Mouse (Mus musculus) liver, embryonic 12.5 days (tissue): ENCODE results near the gene Mpped2. TPM values are rescaled to one million over a fixed set of nuclear protein-coding genes. Genes with fewer than 3 reads are reported as not detected.

Experiments used
- ATAC-seq: fragments of 200-750 bp; cut with Nextera tagmentation; 2 replicates; pipeline ENCODE4 v1.8.0; 2017; ENCODE audit warnings: moderate number of reproducible peaks, mild to moderate bottlenecking, moderate library complexity
- H3K27ac ChIP-seq: fragments of 300-500 bp; sonication (generic); 2 replicates; pipeline ENCODE4 v1.5.1; 2016; ENCODE audit warnings: mild to moderate bottlenecking
- H3K27me3 ChIP-seq: fragments of 300-500 bp; sonication (generic); replicated peaks from 2 replicates; pipeline ENCODE4 v1.6.1; 2016; ENCODE audit warnings: mild to moderate bottlenecking, moderate library complexity
- H3K36me3 ChIP-seq: fragments of 300-500 bp; sonication (generic); 2 replicates; pipeline ENCODE4 v1.6.1; 2016; ENCODE audit warnings: mild to moderate bottlenecking, moderate library complexity
- H3K4me1 ChIP-seq: fragments of 300-500 bp; sonication (generic); 2 replicates; pipeline ENCODE4 v1.6.1; 2016
- H3K4me2 ChIP-seq: fragments of 300-500 bp; sonication (generic); 2 replicates; pipeline ENCODE4 v1.6.1; 2016; ENCODE audit warnings: mild to moderate bottlenecking, moderate library complexity
- H3K4me3 ChIP-seq: fragments of 300-500 bp; sonication (generic); 2 replicates; pipeline ENCODE4 v1.5.1; 2016; ENCODE audit warnings: mild to moderate bottlenecking, moderate library complexity
- H3K9ac ChIP-seq: fragments of 300-500 bp; sonication (generic); 2 replicates; pipeline ENCODE4 v1.6.1; 2016; ENCODE audit warnings: mild to moderate bottlenecking, moderate library complexity
- H3K9me3 ChIP-seq: fragments of 300-500 bp; sonication (generic); replicated peaks from 2 replicates; pipeline ENCODE4 v1.6.1; 2016; ENCODE audit warnings: mild to moderate bottlenecking, moderate library complexity
- WGBS: fragments of 180-500 bp; shearing (Covaris S2); methylation state at CpG from one replicate; pipeline ENCODE4 v1.1.7; 2016; ENCODE audit not compliant: insufficient replicate concordance; 5-methylcytosine and 5-hydroxymethylcytosine counted together
- polyA plus RNA-seq: library from polyadenylated mRNA; unstranded; fragments of >200 nt; fragmentation: Nextera tagmentation; extraction: Ambion mirVana; gene quantifications from 2 replicates; pipeline ENCODE4 v1.2.1, GENCODE M21; 2016

Mpped2 gene
- polyA plus RNA-seq, 1 experiment from 2014 or later: 5.3 TPM

- Histone ChIP-seq H3K9ac (no peak overlapping the region), H3K4me3 (no peak overlapping the region), H3K9me3 (no peaks in the 10 kb centered on the region), H3K27ac (no peak overlapping the region), H3K27me3 (no peaks in the 10 kb centered on the region), H3K4me1 (peaks cover 4% of the 10 kb centered on the region; the same call in 1 of the 2 replicates), H3K4me2 (no peak overlapping the region), H3K36me3 (no peaks in the 10 kb centered on the region)
- WGBS: 74% methylated on average over 4 of the region's 4 CpGs
- no peak for ATAC-seq
Observed at GRCm38 (mm10) chr2:106826806-106827205, 133.7 kb downstream of the Mpped2 start.

GRCm38 (mm10) chr2:106828573-106829310 lies 135.7 kb downstream of the Mpped2 start:
- no peak for ATAC-seq
- Histone ChIP-seq H3K4me2 (no peak overlapping the region), H3K4me1 (peaks cover 4% of the 10 kb centered on the region; the same call in 1 of the 2 replicates), H3K27ac (no peak overlapping the region), H3K36me3 (no peaks in the 10 kb centered on the region), H3K4me3 (no peak overlapping the region), H3K27me3 (no peaks in the 10 kb centered on the region), H3K9me3 (no peaks in the 10 kb centered on the region), H3K9ac (no peak overlapping the region)
- 54% methylated on average over 12 of the region's 12 CpGs for WGBS

- H3K4me3 ChIP-seq: no peak overlapping the region
- H3K27me3 ChIP-seq: no peaks in the 10 kb centered on the region
- WGBS: 68% methylated on average over 4 of the region's 4 CpGs
- no peaks in the 10 kb centered on the region for H3K36me3 ChIP-seq
- no peak overlapping the region for H3K27ac ChIP-seq
- no peak overlapping the region for H3K4me2 ChIP-seq
- no peak overlapping the region for H3K9ac ChIP-seq
- ATAC-seq: no peak
- H3K9me3 ChIP-seq: no peaks in the 10 kb centered on the region
- H3K4me1 ChIP-seq: peaks cover 4% of the 10 kb centered on the region; the same call in 1 of the 2 replicates
Observed at GRCm38 (mm10) chr2:106829420-106829819, 136.4 kb downstream of the Mpped2 start.

- Histone ChIP-seq H3K27ac (no peak overlapping the region), H3K4me1 (peaks cover 4% of the 10 kb centered on the region; the same call in 1 of the 2 replicates), H3K4me2 (no peak overlapping the region), H3K4me3 (no peak overlapping the region), H3K9me3 (no peaks in the 10 kb centered on the region), H3K27me3 (no peaks in the 10 kb centered on the region), H3K9ac (no peak overlapping the region), H3K36me3 (no peaks in the 10 kb centered on the region)
- WGBS: 54% methylated on average over 2 of the region's 2 CpGs
- no peak for ATAC-seq
Observed at GRCm38 (mm10) chr2:106832577-106832976, 139.5 kb downstream of the Mpped2 start.

GRCm38 (mm10) chr2:106833212-106833611 lies 140.1 kb downstream of the Mpped2 start:
- Histone ChIP-seq H3K27ac (no peak overlapping the region), H3K4me2 (no peak overlapping the region), H3K36me3 (no peaks in the 10 kb centered on the region), H3K9me3 (no peaks in the 10 kb centered on the region), H3K4me3 (no peak overlapping the region), H3K27me3 (no peaks in the 10 kb centered on the region), H3K9ac (no peak overlapping the region), H3K4me1 (peaks cover 4% of the 10 kb centered on the region; the same call in 1 of the 2 replicates)
- 82% methylated on average over 5 of the region's 5 CpGs for WGBS
- ATAC-seq: no peak

GRCm38 (mm10) chr2:106835321-106835720 lies 142.3 kb downstream of the Mpped2 start:
- no peaks in the 10 kb centered on the region for H3K27me3 ChIP-seq
- H3K9ac ChIP-seq: no peak overlapping the region
- H3K27ac ChIP-seq: no peak overlapping the region
- H3K9me3 ChIP-seq: no peaks in the 10 kb centered on the region
- WGBS: 62% methylated on average over 8 of the region's 8 CpGs
- no peaks in the 10 kb centered on the region for H3K36me3 ChIP-seq
- no peak overlapping the region for H3K4me3 ChIP-seq
- no peak for ATAC-seq
- H3K4me1 ChIP-seq: no peaks in the 10 kb centered on the region
- H3K4me2 ChIP-seq: no peak overlapping the region

GRCm38 (mm10) chr2:106837241-106837640 lies 144.2 kb downstream of the Mpped2 start:
- no peak for ATAC-seq
- no peak overlapping the region for H3K4me3 ChIP-seq
- H3K27ac ChIP-seq: no peak overlapping the region
- no peaks in the 10 kb centered on the region for H3K4me1 ChIP-seq
- no peaks in the 10 kb centered on the region for H3K9me3 ChIP-seq
- no peak overlapping the region for H3K4me2 ChIP-seq
- no peak overlapping the region for H3K9ac ChIP-seq
- 78% methylated on average over 4 of the region's 4 CpGs for WGBS
- no peaks in the 10 kb centered on the region for H3K27me3 ChIP-seq
- no peaks in the 10 kb centered on the region for H3K36me3 ChIP-seq

- no peaks in the 10 kb centered on the region for H3K27me3 ChIP-seq
- no peaks in the 10 kb centered on the region for H3K4me1 ChIP-seq
- no peak overlapping the region for H3K27ac ChIP-seq
- H3K4me3 ChIP-seq: no peak overlapping the region
- H3K36me3 ChIP-seq: no peaks in the 10 kb centered on the region
- no peak for ATAC-seq
- WGBS: 61% methylated on average over 9 of the region's 9 CpGs
- H3K9ac ChIP-seq: no peak overlapping the region
- no peaks in the 10 kb centered on the region for H3K9me3 ChIP-seq
- no peak overlapping the region for H3K4me2 ChIP-seq
Observed at GRCm38 (mm10) chr2:106844147-106844546, 151.1 kb downstream of the Mpped2 start.

- Histone ChIP-seq H3K9me3 (no peaks in the 10 kb centered on the region), H3K9ac (no peak overlapping the region), H3K36me3 (no peaks in the 10 kb centered on the region), H3K27me3 (no peaks in the 10 kb centered on the region), H3K27ac (no peak overlapping the region), H3K4me2 (no peak overlapping the region), H3K4me1 (no peaks in the 10 kb centered on the region), H3K4me3 (no peak overlapping the region)
- 64% methylated on average over 10 of the region's 10 CpGs for WGBS
- ATAC-seq: no peak
Observed at GRCm38 (mm10) chr2:106844766-106845678, 152.0 kb downstream of the Mpped2 start.

- Histone ChIP-seq H3K9ac (no peak overlapping the region), H3K27ac (no peak overlapping the region), H3K27me3 (no peaks in the 10 kb centered on the region), H3K4me1 (no peaks in the 10 kb centered on the region), H3K36me3 (no peaks in the 10 kb centered on the region), H3K9me3 (no peaks in the 10 kb centered on the region), H3K4me3 (no peak overlapping the region), H3K4me2 (no peak overlapping the region)
- ATAC-seq: no peak
- WGBS: 41% methylated on average over 4 of the region's 4 CpGs
Observed at GRCm38 (mm10) chr2:106846511-106846910, 153.4 kb downstream of the Mpped2 start.

GRCm38 (mm10) chr2:106849389-106849788 lies 156.3 kb downstream of the Mpped2 start:
- no peak for ATAC-seq
- Histone ChIP-seq H3K4me2 (no peak overlapping the region), H3K9ac (no peak overlapping the region), H3K36me3 (no peaks in the 10 kb centered on the region), H3K27ac (no peak overlapping the region), H3K4me3 (no peak overlapping the region), H3K4me1 (no peaks in the 10 kb centered on the region), H3K9me3 (no peaks in the 10 kb centered on the region), H3K27me3 (no peaks in the 10 kb centered on the region)
- WGBS: 71% methylated on average over 9 of the region's 9 CpGs

- Histone ChIP-seq H3K9me3 (no peaks in the 10 kb centered on the region), H3K4me2 (no peak overlapping the region), H3K4me1 (peaks cover 8% of the 10 kb centered on the region; the same call in 1 of the 2 replicates), H3K36me3 (no peaks in the 10 kb centered on the region), H3K27ac (no peak overlapping the region), H3K9ac (no peak overlapping the region), H3K4me3 (no peak overlapping the region), H3K27me3 (no peaks in the 10 kb centered on the region)
- 73% methylated on average over 8 of the region's 8 CpGs for WGBS
- no peak for ATAC-seq
Observed at GRCm38 (mm10) chr2:106851515-106851914, 158.4 kb downstream of the Mpped2 start.
